Mouse (Mus musculus) small intestine, adult 2 months (tissue): ENCODE results near the gene Slc5a1.

Source experiments
- CTCF ChIP-seq: fragments of 200-500 bp; IDR thresholded peaks from 2 replicates; pipeline ENCODE4 v1.5.1; 2012; ENCODE audit warnings: low read depth, mild to moderate bottlenecking, control low read depth, inconsistent platforms, low read length, moderate library complexity, mixed read lengths; ENCODE audit not compliant: insufficient replicate concordance, insufficient read length; ENCODE audit errors: extremely low read depth
- POLR2A ChIP-seq: fragments of 200-500 bp; IDR thresholded peaks from 2 replicates; pipeline ENCODE4 v1.6.1; 2012; ENCODE audit warnings: low read depth, mild to moderate bottlenecking, control low read depth, inconsistent platforms, low read length, moderate library complexity

- TF ChIP-seq CTCF, result peak; percentile 18; the same call in 1 of the 2 replicates
- TF ChIP-seq POLR2A, result no peak
These were observed 857 bp downstream of the Slc5a1 start for GRCm38 (mm10) chr5:33104876-33105275.
